Mouse (Mus musculus) frontal cortex, adult 2 months (tissue): ENCODE data around the gene Phospho1. TPM values are rescaled to one million over a fixed set of nuclear protein-coding genes. Genes with fewer than 3 reads are reported as not detected.

Experiments used
- DNase-seq, 2 experiments: peaks; one replicate each; pipeline ENCODE4 v3.0.0; 2022; ENCODE audit warnings: low spot score in 1 of 2; ENCODE audit errors: extremely low spot score in 1 of 2
- polyA plus RNA-seq: library from polyadenylated mRNA; depleted of rRNA; stranded (reverse); fragments of >200 nt; gene quantifications from 2 replicates; pipeline ENCODE4 v1.2.3, GENCODE M21; 2012; rRNA removed

Gene Phospho1
- polyA plus RNA-seq: 68.7 and 70.4 TPM in 2 replicates

GRCm38 (mm10) chr11:95824071-95824876 is at the start of gene Phospho1:
Phospho1 (plus strand) TSS chr11:95824499.
- peak; percentile 52 to 84 for DNase-seq

- no peak for DNase-seq
These were observed 46.7 kb upstream of the Phospho1 start for GRCm38 (mm10) chr11:95777323-95778297.

- DNase-seq: no peak
These were observed 45.5 kb upstream of the Phospho1 start for GRCm38 (mm10) chr11:95778831-95779251.

- no peak for DNase-seq
These were observed 44.9 kb upstream of the Phospho1 start for GRCm38 (mm10) chr11:95779366-95779765.

GRCm38 (mm10) chr11:95780480-95780879 is 43.8 kb upstream of the Phospho1 start:
- no peak for DNase-seq

GRCm38 (mm10) chr11:95781557-95781956 is 42.7 kb upstream of the Phospho1 start:
- DNase-seq: no peak

- no peak for DNase-seq
These were observed 40.8 kb upstream of the Phospho1 start for GRCm38 (mm10) chr11:95783457-95783856.

- no peak for DNase-seq
These were observed 40.3 kb upstream of the Phospho1 start for GRCm38 (mm10) chr11:95783958-95784357.

GRCm38 (mm10) chr11:95785675-95786074 is 38.6 kb upstream of the Phospho1 start:
- no peak for DNase-seq

GRCm38 (mm10) chr11:95786511-95786910 is 37.8 kb upstream of the Phospho1 start:
- no peak for DNase-seq

- no peak for DNase-seq
These were observed 34.8 kb upstream of the Phospho1 start for GRCm38 (mm10) chr11:95789451-95789891.

- DNase-seq: peak; percentile 61 to 72
These were observed 32.5 kb upstream of the Phospho1 start for GRCm38 (mm10) chr11:95791787-95792186.

GRCm38 (mm10) chr11:95792950-95793509 is 31.3 kb upstream of the Phospho1 start:
- no peak for DNase-seq

- DNase-seq: no peak
These were observed 30.1 kb upstream of the Phospho1 start for GRCm38 (mm10) chr11:95794201-95794600.

- no peak for DNase-seq
These were observed 28.7 kb upstream of the Phospho1 start for GRCm38 (mm10) chr11:95795582-95795981.

GRCm38 (mm10) chr11:95805010-95805409 is 19.3 kb upstream of the Phospho1 start:
- no peak for DNase-seq

GRCm38 (mm10) chr11:95805527-95805926 is 18.8 kb upstream of the Phospho1 start:
- DNase-seq: no peak

- no peak for DNase-seq
These were observed 16.4 kb upstream of the Phospho1 start for GRCm38 (mm10) chr11:95807884-95808283.

- no peak for DNase-seq
These were observed 15.8 kb upstream of the Phospho1 start for GRCm38 (mm10) chr11:95808448-95809011.

- no peak for DNase-seq
These were observed 14.7 kb upstream of the Phospho1 start for GRCm38 (mm10) chr11:95809603-95810002.
